Mouse (Mus musculus) small intestine, adult 2 months (tissue): ENCODE data around the gene 2300003K06Rik. TPM values are rescaled to one million over a fixed set of nuclear protein-coding genes. Genes with fewer than 3 reads are reported as not detected.
"Not testable (repeated sequence)": the region's sequence is repeated elsewhere in the genome, so short reads cannot be mapped to it uniquely, and the experiment has no call there.

Source experiments
- H3K27ac ChIP-seq: fragments of 200-500 bp; 2 replicates; pipeline ENCODE4 v1.5.1; 2012; ENCODE audit warnings: low read depth, low read length, control low read depth, inconsistent platforms; ENCODE audit not compliant: insufficient read depth
- H3K27me3 ChIP-seq: fragments of 200-500 bp; 2 replicates; pipeline ENCODE4 v1.6.1; 2012; ENCODE audit warnings: mild to moderate bottlenecking, moderate library complexity, low read length, inconsistent platforms; ENCODE audit not compliant: control insufficient read depth, insufficient read depth
- H3K36me3 ChIP-seq: fragments of 200-500 bp; 2 replicates; pipeline ENCODE4 v1.6.1; 2012; ENCODE audit warnings: mild to moderate bottlenecking, low read length, control low read depth, inconsistent platforms; ENCODE audit not compliant: control insufficient read depth, insufficient read depth
- H3K4me1 ChIP-seq: fragments of 200-500 bp; 2 replicates; pipeline ENCODE4 v1.6.1; 2012; ENCODE audit warnings: low read length, inconsistent platforms, mixed read lengths; ENCODE audit not compliant: control insufficient read depth, insufficient read depth, insufficient read length
- H3K4me3 ChIP-seq: fragments of 200-500 bp; 2 replicates; pipeline ENCODE4 v1.5.1; 2012; ENCODE audit warnings: low read depth, mild to moderate bottlenecking, control low read depth, inconsistent platforms, low read length, moderate library complexity
- CTCF ChIP-seq: fragments of 200-500 bp; IDR thresholded peaks from 2 replicates; pipeline ENCODE4 v1.5.1; 2012; ENCODE audit warnings: low read depth, mild to moderate bottlenecking, control low read depth, inconsistent platforms, low read length, moderate library complexity, mixed read lengths; ENCODE audit not compliant: insufficient replicate concordance, insufficient read length; ENCODE audit errors: extremely low read depth
- POLR2A ChIP-seq: fragments of 200-500 bp; IDR thresholded peaks from 2 replicates; pipeline ENCODE4 v1.6.1; 2012; ENCODE audit warnings: low read depth, mild to moderate bottlenecking, control low read depth, inconsistent platforms, low read length, moderate library complexity
- WGBS: fragments of 180-500 bp; shearing (Covaris S2); methylation state at CpG from one replicate; pipeline ENCODE4 v1.1.7; 2018; 5-methylcytosine and 5-hydroxymethylcytosine counted together
- polyA plus RNA-seq: library from polyadenylated mRNA; depleted of rRNA; stranded (reverse); fragments of >200 nt; gene quantifications from 2 replicates; pipeline ENCODE4 v1.2.3, GENCODE M21; 2012; rRNA removed

2300003K06Rik gene
- not detected in 2 replicates for polyA plus RNA-seq

DNA sequence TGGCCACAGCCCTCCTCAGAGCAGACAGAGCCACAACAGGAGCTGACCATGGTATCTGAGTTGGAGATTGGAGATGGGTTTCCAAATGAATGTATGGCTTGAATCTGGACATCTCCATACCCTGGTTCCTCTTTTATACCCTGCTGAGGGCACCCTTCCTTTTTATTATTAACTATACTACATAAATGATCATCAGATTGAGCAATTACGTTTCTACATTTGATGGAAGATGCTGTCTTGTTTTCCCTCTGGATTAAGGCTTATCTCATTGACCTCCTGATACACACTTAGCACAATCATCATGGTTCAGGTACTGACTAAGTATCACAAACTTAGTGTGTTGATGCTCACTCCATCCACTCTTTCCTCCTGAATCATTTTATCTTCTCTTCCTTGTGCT is at the start of gene 2300003K06Rik:
TSS of gene 2300003K06Rik (minus strand) at position 101 of the 400 bp plus-strand sequence.
- Histone ChIP-seq H3K4me1 (no peaks in the 10 kb centered on the region), H3K36me3 (no peaks in the 10 kb centered on the region), H3K4me3 (no peak within 1 kb of the TSS), H3K27me3 (no peaks in the 10 kb centered on the region), H3K27ac (no peak within 1 kb of the TSS)
- no peak for TF ChIP-seq CTCF
- TF ChIP-seq POLR2A: no peak
- WGBS: 50% methylated on average over 1 of the region's 1 CpGs

DNA sequence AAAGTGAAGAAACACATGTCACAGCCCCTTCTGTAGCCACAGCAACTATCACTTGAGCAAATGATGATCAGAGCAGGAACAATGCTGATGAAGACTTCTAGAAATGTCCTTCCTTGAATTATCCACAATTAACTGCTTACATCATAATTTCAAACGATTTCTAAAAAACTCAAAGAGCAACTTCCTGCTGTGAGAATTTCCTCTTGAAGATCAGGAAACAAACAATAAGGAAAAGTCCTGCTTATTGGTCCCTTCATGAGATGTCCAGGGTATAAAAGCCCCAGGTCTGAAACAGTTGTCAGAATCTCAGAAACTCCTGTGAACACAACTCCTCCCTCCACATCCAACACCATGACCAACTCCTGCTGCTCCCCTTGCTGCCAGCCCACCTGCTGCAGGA is 41.0 kb upstream of the 2300003K06Rik start, which contains the start of gene Gm11567:
TSS of gene Gm11567 (plus strand) at position 301 of the 400 bp plus-strand sequence.
- not testable (repeated sequence) for H3K27me3 ChIP-seq, H3K36me3 ChIP-seq, H3K27ac ChIP-seq, H3K4me1 ChIP-seq, H3K4me3 ChIP-seq
- WGBS: 13% methylated on average over 1 of the region's 1 CpGs

DNA sequence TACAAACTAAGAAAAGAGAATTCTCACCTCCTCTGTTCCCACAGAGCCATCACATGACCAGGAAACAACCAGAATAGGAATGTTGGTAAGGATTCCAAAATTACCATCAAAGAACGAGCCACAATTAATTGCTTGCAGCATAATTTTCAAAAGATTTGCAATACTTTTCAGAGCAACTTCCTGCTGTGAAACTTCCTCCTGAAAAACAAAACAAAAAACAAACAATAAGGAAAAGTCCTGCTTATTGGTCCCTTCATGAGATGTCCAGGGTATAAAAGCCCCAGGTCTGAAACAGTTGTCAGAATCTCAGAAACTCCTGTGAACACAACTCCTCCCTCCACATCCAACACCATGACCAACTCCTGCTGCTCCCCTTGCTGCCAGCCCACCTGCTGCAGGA is 35.2 kb upstream of the 2300003K06Rik start, which contains the start of gene Krtap9-1:
TSS of gene Krtap9-1 (plus strand) at position 301 of the 400 bp plus-strand sequence.
- H3K36me3 ChIP-seq, H3K4me1 ChIP-seq, H3K27me3 ChIP-seq, H3K27ac ChIP-seq, H3K4me3 ChIP-seq: not testable (repeated sequence)
- WGBS: 72% methylated on average over 1 of the region's 1 CpGs

DNA sequence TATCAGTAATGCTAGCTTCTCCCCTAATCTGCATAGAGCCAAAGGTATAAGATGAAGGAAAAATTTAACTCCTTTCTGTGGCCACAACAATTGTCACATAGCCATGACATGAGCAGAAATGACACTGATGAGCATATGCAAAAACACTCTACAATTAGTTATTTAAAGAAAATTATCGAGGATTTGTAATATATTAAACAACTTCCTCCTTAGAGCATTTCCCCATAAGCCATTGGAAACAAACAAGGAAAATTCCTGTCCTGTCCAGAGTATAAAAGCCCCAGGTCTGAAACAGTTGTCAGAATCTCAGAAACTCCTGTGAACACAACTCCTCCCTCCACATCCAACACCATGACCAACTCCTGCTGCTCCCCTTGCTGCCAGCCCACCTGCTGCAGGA is 26.3 kb upstream of the 2300003K06Rik start, which contains the start of gene Gm11559:
TSS of gene Gm11559 (plus strand) at position 301 of the 400 bp plus-strand sequence.
- H3K27ac ChIP-seq, H3K36me3 ChIP-seq, H3K4me3 ChIP-seq, H3K4me1 ChIP-seq, H3K27me3 ChIP-seq: not testable (repeated sequence)
- WGBS: 38% methylated on average over 1 of the region's 1 CpGs

DNA sequence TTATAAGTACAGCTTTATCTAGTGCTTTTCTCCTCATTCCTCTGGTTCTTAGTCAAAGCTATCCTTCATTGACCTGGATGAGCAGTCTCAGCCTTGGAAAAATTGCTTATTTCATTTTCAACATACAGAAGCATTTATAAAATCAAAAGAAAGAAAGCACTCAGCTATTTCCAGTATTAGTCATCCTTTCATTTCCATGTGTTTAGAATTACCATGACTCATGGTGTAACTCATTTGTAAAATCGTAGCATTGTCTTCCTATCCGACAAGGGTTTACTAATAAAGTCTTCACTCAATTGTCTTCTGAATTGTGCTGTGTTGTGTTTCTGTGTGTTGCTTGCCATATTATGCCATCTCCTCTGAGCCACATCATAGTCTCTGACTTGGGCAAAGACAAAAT is 20.9 kb upstream of the 2300003K06Rik start:
- TF ChIP-seq POLR2A (no peak), CTCF (no peak)
- 53% methylated on average over 2 of the region's 2 CpGs for WGBS

DNA sequence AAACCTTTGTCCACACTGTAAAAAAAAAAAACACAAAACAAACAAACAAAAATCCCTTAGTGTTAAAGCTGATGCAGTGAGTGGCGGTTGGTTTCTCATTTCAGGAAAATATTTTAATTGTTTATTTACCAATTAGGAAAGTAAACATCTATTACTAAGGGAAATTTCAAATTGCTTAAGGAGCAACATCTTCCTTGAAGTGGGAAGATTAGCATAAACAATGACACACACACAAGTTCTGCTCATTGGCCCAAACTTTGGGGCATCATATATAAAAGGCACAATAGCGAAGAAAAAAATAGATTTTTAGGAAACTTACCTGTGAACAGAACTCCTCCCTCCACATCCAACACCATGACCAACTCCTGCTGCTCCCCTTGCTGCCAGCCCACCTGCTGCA is 19.8 kb upstream of the 2300003K06Rik start, which contains the start of gene Gm11568:
TSS of gene Gm11568 (plus strand) at position 301 of the 400 bp plus-strand sequence.
- Histone ChIP-seq H3K27ac (no peak within 1 kb of the TSS), H3K27me3 (no peaks in the 10 kb centered on the region), H3K4me1 (no peaks in the 10 kb centered on the region), H3K4me3 (no peak within 1 kb of the TSS), H3K36me3 (no peaks in the 10 kb centered on the region)
- TF ChIP-seq CTCF (no peak), POLR2A (no peak)
- 80% methylated on average over 2 of the region's 2 CpGs for WGBS

More for the DNA sequence above, 20.9 kb upstream of the 2300003K06Rik start:
- Histone ChIP-seq H3K36me3 (no peaks in the 10 kb centered on the region), H3K4me3 (no peak overlapping the region), H3K27me3 (no peaks in the 10 kb centered on the region), H3K27ac (no peak overlapping the region), H3K4me1 (no peaks in the 10 kb centered on the region)

DNA sequence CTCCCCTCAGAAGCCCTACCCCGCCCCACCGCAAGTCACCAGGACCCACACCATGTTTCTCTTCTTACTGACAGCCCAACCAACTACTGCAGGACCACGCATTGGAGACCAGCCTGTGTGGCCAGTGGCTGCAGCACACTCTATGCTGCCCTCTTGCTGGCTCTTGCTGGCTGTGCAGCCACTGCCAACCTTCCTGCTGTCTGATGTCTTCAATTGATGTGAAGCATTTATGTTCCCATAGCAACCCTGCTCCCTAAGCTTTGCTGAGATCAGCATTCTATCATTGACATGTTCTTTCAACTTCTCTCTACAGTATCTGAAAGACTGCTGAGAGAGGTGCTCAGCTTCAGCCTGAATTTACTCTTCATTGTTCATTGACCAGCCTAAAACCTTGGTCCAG is 16.3 kb upstream of the 2300003K06Rik start:
- Histone ChIP-seq H3K27me3 (no peaks in the 10 kb centered on the region), H3K27ac (no peak overlapping the region), H3K4me1 (no peaks in the 10 kb centered on the region), H3K4me3 (no peak overlapping the region), H3K36me3 (no peaks in the 10 kb centered on the region)
- no peak for TF ChIP-seq POLR2A
- TF ChIP-seq CTCF: no peak
- 65% methylated on average over 3 of the region's 3 CpGs for WGBS

DNA sequence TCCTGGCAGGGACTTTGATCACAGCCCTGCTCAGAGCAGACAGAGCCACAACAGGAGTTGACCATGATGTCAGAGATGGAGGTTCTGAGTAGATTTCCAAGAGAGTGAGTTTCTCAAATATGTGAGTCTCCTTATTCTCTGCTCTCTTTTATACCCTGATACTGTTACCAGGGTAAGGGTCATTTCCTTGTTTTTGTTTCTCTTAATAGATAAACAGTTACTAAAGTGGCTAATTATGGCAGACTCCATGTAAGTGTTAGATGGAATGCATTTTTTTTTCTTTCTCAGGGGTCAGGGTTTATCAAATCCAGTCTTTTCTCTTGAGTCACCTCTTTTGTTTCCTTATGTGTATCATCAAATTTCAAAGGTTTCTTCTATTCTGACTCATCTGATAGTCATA is 13.6 kb upstream of the 2300003K06Rik start, which contains the start of gene Krtap4-16:
TSS of gene Krtap4-16 (minus strand) at position 101 of the 400 bp plus-strand sequence.
- H3K27me3 ChIP-seq: no peaks in the 10 kb centered on the region
- TF ChIP-seq CTCF (no peak), POLR2A (no peak)

More for the DNA sequence above, 13.6 kb upstream of the 2300003K06Rik start, which contains the start of gene Krtap4-16:
- no peaks in the 10 kb centered on the region for H3K36me3 ChIP-seq
- no peak within 1 kb of the TSS for H3K4me3 ChIP-seq
- no peaks in the 10 kb centered on the region for H3K4me1 ChIP-seq
- H3K27ac ChIP-seq: no peak within 1 kb of the TSS
